Mouse (Mus musculus) CH12F3 (cell line): ENCODE results near the gene Nemf.
"Not testable (repeated sequence)": the region's sequence is repeated elsewhere in the genome, so short reads cannot be mapped to it uniquely, and the experiment has no call there.

Source experiments
- in situ Hi-C: fragments of 300-500 bp; cut with MboI; formaldehyde crosslinking; loops from 2 replicates; pipeline ENCODE4 v1.14.3; 2020; ENCODE audit warnings: low sequenced_read_pairs

The Nemf gene

GRCm38 (mm10) chr12:69356546-69357299 is at the start of gene Nemf:
Gene Nemf (minus strand): TSS chr12:69357165.
- in situ Hi-C loops = loop anchor here (25.0 kb wide), 2 partner anchors 231 to 331 kb away; partner anchors contain the start of genes Sos2 and Vcpkmt

- in situ Hi-C loops = no loop called here
Measured at GRCm38 (mm10) chr12:69402594-69403167, 45.7 kb upstream of the Nemf start.

- in situ Hi-C loops = no loop called here
Measured at GRCm38 (mm10) chr12:69402100-69402499, 45.1 kb upstream of the Nemf start.

GRCm38 (mm10) chr12:69400871-69401286 is 43.9 kb upstream of the Nemf start:
- in situ Hi-C loops = no loop called here

GRCm38 (mm10) chr12:69400367-69400766 is 43.4 kb upstream of the Nemf start:
- in situ Hi-C loops = no loop called here

GRCm38 (mm10) chr12:69394456-69394855 is 37.5 kb upstream of the Nemf start:
- in situ Hi-C loops = no loop called here

- in situ Hi-C loops = no loop called here
Measured at GRCm38 (mm10) chr12:69393076-69393475, 36.1 kb upstream of the Nemf start.

GRCm38 (mm10) chr12:69390000-69390698 is 33.2 kb upstream of the Nemf start:
- in situ Hi-C loops = no loop called here

GRCm38 (mm10) chr12:69389273-69389938 is 32.4 kb upstream of the Nemf start:
- in situ Hi-C loops = no loop called here

GRCm38 (mm10) chr12:69388321-69388869 is 31.4 kb upstream of the Nemf start:
- in situ Hi-C loops = no loop called here

GRCm38 (mm10) chr12:69386281-69386732 is 29.3 kb upstream of the Nemf start:
- in situ Hi-C loops = not testable (repeated sequence)

GRCm38 (mm10) chr12:69385542-69386280 is 28.7 kb upstream of the Nemf start:
- in situ Hi-C loops = no loop called here

- in situ Hi-C loops = no loop called here
Measured at GRCm38 (mm10) chr12:69384606-69385005, 27.6 kb upstream of the Nemf start.

GRCm38 (mm10) chr12:69382880-69383279 is 25.9 kb upstream of the Nemf start:
- in situ Hi-C loops = no loop called here

- in situ Hi-C loops = no loop called here
Measured at GRCm38 (mm10) chr12:69378558-69379454, 21.8 kb upstream of the Nemf start.

GRCm38 (mm10) chr12:69377636-69378035 is 20.7 kb upstream of the Nemf start:
- in situ Hi-C loops = not testable (repeated sequence)

GRCm38 (mm10) chr12:69377188-69377587 is 20.2 kb upstream of the Nemf start:
- in situ Hi-C loops = no loop called here

GRCm38 (mm10) chr12:69376132-69376531 is 19.2 kb upstream of the Nemf start:
- in situ Hi-C loops = no loop called here
